Mouse (Mus musculus): ENCODE data around the gene Btn2a2. TPM values are rescaled to one million over a fixed set of nuclear protein-coding genes. Genes with fewer than 3 reads are reported as not detected.

Gene Btn2a2
- polyA plus RNA-seq, 1 experiment from 2014 or later = 0.28 TPM

DNA sequence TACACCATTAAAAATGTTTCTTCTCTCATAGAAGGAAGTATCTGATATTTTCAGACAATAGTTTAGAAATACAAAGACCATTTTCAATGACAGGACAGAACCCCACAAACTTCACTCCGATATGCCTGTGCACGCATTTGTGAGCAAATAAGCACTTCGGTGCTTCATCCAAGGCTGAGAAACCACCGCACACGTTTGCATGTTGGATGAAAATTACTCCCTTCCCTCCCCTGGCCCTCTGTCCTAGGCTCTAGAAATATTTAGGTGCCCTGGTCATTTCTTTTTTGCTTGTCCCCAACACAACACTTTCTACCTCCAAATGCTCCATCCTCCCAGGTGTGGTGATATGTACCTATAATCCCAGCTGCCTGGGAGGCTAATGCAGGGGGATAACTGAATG is 12.9 kb upstream of the Btn2a2 start:
- H3K4me2 ChIP-seq (ENCODE audit: low read depth, low read length) = peak overlapping the region; percentile 9; the same call in 1 of the 2 replicates
- ATAC-seq (ENCODE audit: insufficient read depth, low FRiP score) = no peak
- WGBS = 36% methylated on average over 5 of the region's 5 CpGs

DNA sequence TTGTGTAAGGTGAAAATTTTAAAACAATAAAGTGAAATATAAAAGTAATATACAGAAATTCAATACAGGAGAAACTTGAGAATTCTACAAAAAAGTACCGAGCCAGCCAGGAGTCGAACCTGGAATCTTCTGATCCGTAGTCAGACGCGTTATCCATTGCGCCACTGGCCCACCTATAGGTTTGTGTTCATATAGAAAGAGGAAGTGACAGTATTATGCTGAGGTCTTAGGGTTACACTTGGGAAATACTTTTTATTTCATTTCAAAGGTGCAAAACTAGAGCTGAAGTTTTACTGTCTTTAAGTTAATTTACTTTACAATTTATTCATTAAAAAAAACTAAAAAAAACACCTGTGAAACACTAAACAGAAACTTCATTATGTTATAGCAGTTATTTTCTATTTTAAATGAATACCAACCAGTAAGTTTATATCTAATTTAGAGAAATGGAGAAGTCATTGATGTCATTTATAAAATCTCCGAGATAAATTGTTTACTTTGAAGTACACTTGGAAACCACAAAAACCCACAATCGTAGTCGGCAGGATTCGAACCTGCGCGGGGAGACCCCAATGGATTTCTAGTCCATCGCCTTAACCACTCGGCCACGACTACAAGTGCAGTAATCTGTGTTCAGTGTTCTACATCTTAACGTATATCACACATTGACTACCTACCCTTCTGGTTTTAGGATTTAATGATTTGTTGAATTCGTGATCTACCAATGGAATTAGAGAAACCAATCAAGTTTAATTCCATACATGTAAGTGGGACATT is 12.0 kb upstream of the Btn2a2 start:
- Histone ChIP-seq H3K4me3 (replicated peaks; ENCODE audit: low read length) (peak overlapping the region; percentile 13; the same call in 1 of the 2 replicates), H3K27ac (ENCODE audit: low read length) (no peak overlapping the region), H3K36me3 (ENCODE audit: control insufficient read depth, insufficient read depth, low read length) (no peaks in the 10 kb centered on the region), H3K4me2 (ENCODE audit: low read depth, low read length) (peak overlapping the region; percentile 24; the same call in 1 of the 2 replicates), H3K4me1 (ENCODE audit: control insufficient read depth, insufficient read depth, low read length) (no peaks in the 10 kb centered on the region; the same call in 1 of the 2 replicates), H3K9me3 (replicated peaks; ENCODE audit: control insufficient read depth, low read length) (no peaks in the 10 kb centered on the region), H3K27me3 (ENCODE audit: control insufficient read depth, insufficient read depth, low read length) (no peaks in the 10 kb centered on the region), H3K9ac (ENCODE audit: low read length) (no peak overlapping the region)
- 6% methylated on average over 17 of the region's 17 CpGs for WGBS
- peak; percentile 73 for ATAC-seq (ENCODE audit: insufficient read depth, low FRiP score)

More for the DNA sequence above, 12.9 kb upstream of the Btn2a2 start:
- Histone ChIP-seq H3K9ac (ENCODE audit: low read length) (no peak overlapping the region), H3K27ac (ENCODE audit: low read length) (no peak overlapping the region), H3K4me1 (ENCODE audit: control insufficient read depth, insufficient read depth, low read length) (no peaks in the 10 kb centered on the region; the same call in 1 of the 2 replicates), H3K9me3 (replicated peaks; ENCODE audit: control insufficient read depth, low read length) (no peaks in the 10 kb centered on the region), H3K27me3 (ENCODE audit: control insufficient read depth, insufficient read depth, low read length) (no peaks in the 10 kb centered on the region), H3K4me3 (replicated peaks; ENCODE audit: low read length) (no peak overlapping the region), H3K36me3 (ENCODE audit: control insufficient read depth, insufficient read depth, low read length) (no peaks in the 10 kb centered on the region)

DNA sequence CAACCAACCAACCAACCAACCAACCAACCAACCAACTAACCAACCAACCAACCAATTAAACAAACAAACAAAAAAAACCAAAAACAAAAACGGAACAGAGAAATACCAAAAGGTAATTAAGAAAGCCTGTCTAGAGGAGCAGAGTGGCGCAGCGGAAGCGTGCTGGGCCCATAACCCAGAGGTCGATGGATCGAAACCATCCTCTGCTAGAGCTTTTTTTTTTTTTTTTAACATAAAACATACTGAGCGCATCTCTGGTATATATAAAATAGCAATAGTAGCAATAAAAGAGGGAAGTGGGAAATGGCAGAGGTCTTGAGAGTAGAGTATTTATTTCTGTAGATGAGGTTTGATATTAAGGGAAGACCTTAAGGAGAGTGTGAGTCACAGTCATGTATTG is 11.3 kb upstream of the Btn2a2 start:
- H3K9ac ChIP-seq (ENCODE audit: low read length) = no peak overlapping the region
- 0 out of 2 replicates have a peak, but pooled peaks have one; percentile 62 for ATAC-seq (ENCODE audit: insufficient read depth, low FRiP score)
- no peak overlapping the region for H3K27ac ChIP-seq (ENCODE audit: low read length)
- H3K36me3 ChIP-seq (ENCODE audit: control insufficient read depth, insufficient read depth, low read length) = no peaks in the 10 kb centered on the region
- 19% methylated on average over 7 of the region's 7 CpGs for WGBS
- no peaks in the 10 kb centered on the region for H3K9me3 ChIP-seq (replicated peaks; ENCODE audit: control insufficient read depth, low read length)
- no peak overlapping the region for H3K4me3 ChIP-seq (replicated peaks; ENCODE audit: low read length)
- H3K4me2 ChIP-seq (ENCODE audit: low read depth, low read length) = no peak overlapping the region
- H3K27me3 ChIP-seq (ENCODE audit: control insufficient read depth, insufficient read depth, low read length) = no peaks in the 10 kb centered on the region
- no peaks in the 10 kb centered on the region; the same call in 1 of the 2 replicates for H3K4me1 ChIP-seq (ENCODE audit: control insufficient read depth, insufficient read depth, low read length)

DNA sequence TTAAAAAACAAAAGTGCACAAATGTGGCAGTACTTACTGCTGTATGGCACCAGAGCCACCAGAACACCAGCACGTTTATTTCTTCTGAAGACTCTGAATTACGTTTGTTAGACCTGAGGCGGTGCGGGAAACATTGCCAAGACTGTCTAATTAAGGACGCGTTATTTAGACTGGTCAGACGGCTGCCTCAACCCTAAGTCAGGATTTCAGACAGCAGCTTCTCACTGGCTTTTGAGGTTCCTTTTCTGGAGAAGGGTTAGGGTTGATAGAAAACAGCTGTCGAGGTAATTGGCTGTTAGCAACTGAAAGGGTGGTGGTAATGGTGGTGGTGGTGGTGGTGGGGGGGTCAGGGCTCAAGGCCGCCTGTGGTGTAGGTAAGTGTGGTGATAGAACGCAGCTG is 10.0 kb upstream of the Btn2a2 start:
- no peak for ATAC-seq (ENCODE audit: insufficient read depth, low FRiP score)
- WGBS = 7% methylated on average over 10 of the region's 10 CpGs
- H3K9ac ChIP-seq (ENCODE audit: low read length) = no peak overlapping the region

DNA sequence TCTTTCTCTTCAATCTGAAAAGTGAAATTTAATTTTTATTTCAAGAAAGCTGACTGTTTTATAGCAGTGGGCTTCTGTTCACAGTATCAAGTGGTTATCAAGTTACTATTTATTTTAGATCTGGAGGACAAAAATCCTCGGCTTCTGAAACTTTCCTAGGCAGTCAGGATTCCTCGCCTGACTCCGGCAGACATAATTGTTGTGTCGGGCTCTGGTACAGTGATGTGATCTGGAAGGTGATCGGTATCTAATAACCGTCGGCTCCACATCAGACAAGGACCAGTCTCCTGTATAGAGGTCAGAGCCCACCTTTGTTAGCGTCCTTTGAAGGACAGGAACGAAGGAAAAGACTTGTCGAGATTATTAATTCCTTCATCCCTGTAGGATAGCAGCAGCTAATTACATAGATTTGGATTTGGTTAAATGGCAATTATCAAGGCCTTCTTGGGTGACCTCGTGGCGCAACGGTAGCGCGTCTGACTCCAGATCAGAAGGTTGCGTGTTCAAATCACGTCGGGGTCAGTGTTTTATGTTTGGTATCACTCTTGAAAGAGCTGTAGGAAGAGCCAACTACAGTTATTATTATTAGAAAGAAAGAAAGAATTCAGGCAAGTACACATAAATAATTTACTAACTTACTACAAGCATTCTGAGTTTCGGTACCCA is 9.1 kb upstream of the Btn2a2 start:
- peak overlapping the region; percentile 50 for H3K4me2 ChIP-seq (ENCODE audit: low read depth, low read length)
- no peak overlapping the region for H3K9ac ChIP-seq (ENCODE audit: low read length)
- H3K9me3 ChIP-seq (replicated peaks; ENCODE audit: control insufficient read depth, low read length) = no peaks in the 10 kb centered on the region
- H3K36me3 ChIP-seq (ENCODE audit: control insufficient read depth, insufficient read depth, low read length) = no peaks in the 10 kb centered on the region
- 0 out of 2 replicates have a peak, but pooled peaks have one; percentile 35 for ATAC-seq (ENCODE audit: insufficient read depth, low FRiP score)
- peak overlapping the region; percentile 23 for H3K4me3 ChIP-seq (replicated peaks; ENCODE audit: low read length)
- no peak overlapping the region for H3K27ac ChIP-seq (ENCODE audit: low read length)
- no peaks in the 10 kb centered on the region for H3K27me3 ChIP-seq (ENCODE audit: control insufficient read depth, insufficient read depth, low read length)
- WGBS = 13% methylated on average over 19 of the region's 19 CpGs
- no peaks in the 10 kb centered on the region; the same call in 1 of the 2 replicates for H3K4me1 ChIP-seq (ENCODE audit: control insufficient read depth, insufficient read depth, low read length)

More for the DNA sequence above, 10.0 kb upstream of the Btn2a2 start:
- H3K4me1 ChIP-seq (ENCODE audit: control insufficient read depth, insufficient read depth, low read length) = no peaks in the 10 kb centered on the region; the same call in 1 of the 2 replicates
- H3K27ac ChIP-seq (ENCODE audit: low read length) = no peak overlapping the region
- no peaks in the 10 kb centered on the region for H3K36me3 ChIP-seq (ENCODE audit: control insufficient read depth, insufficient read depth, low read length)
- H3K27me3 ChIP-seq (ENCODE audit: control insufficient read depth, insufficient read depth, low read length) = no peaks in the 10 kb centered on the region
- peak overlapping the region; percentile 23 for H3K4me3 ChIP-seq (replicated peaks; ENCODE audit: low read length)
- peak overlapping the region; percentile 50 for H3K4me2 ChIP-seq (ENCODE audit: low read depth, low read length)
- H3K9me3 ChIP-seq (replicated peaks; ENCODE audit: control insufficient read depth, low read length) = no peaks in the 10 kb centered on the region

DNA sequence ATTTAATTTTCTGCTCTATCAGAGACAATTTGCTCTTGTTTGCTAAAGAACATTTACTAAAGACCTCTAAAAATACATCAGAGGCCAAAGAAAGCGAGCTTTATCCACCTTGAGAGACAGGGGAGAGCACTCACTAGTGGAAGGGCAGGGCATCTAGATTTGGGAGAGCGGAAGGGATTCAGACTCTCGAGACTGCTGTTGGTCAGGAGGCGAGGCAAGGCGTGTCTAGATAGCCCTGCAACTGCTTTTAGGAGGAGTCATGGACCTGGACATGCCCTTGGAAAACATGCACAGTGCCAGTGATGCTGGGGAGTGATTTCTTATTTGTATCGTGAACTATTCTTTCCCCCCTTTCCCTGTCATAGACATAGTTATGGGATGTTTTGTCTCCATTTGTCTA is 6.9 kb upstream of the Btn2a2 start:
- Histone ChIP-seq H3K27me3 (ENCODE audit: control insufficient read depth, insufficient read depth, low read length) (no peaks in the 10 kb centered on the region), H3K4me2 (ENCODE audit: low read depth, low read length) (no peak overlapping the region), H3K4me3 (replicated peaks; ENCODE audit: low read length) (no peak overlapping the region), H3K9ac (ENCODE audit: low read length) (no peak overlapping the region), H3K36me3 (ENCODE audit: control insufficient read depth, insufficient read depth, low read length) (no peaks in the 10 kb centered on the region), H3K9me3 (replicated peaks; ENCODE audit: control insufficient read depth, low read length) (no peaks in the 10 kb centered on the region), H3K27ac (ENCODE audit: low read length) (no peak overlapping the region), H3K4me1 (ENCODE audit: control insufficient read depth, insufficient read depth, low read length) (no peaks in the 10 kb centered on the region; the same call in 1 of the 2 replicates)
- no peak for ATAC-seq (ENCODE audit: insufficient read depth, low FRiP score)
- WGBS = 71% methylated on average over 6 of the region's 6 CpGs

DNA sequence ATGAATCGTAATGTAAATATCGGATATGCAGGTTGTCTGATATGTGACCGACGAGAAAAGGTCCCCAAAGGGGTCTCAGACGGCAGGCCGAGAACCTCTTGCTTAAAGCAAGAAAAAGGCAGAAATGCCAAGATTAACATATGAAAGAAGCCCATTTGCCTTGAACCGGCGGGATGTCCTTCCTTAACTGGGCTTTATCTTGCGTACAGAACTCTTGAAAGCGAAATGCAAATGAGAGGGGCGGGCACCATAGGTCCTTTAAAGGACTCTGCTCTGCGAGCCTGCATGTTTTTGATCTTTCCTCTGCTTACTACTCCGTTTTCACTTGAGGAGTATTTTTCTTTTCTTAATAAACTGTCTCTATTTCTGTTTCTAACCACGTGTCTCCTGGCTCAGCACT is 3.3 kb upstream of the Btn2a2 start:
- WGBS = 12% methylated on average over 14 of the region's 14 CpGs
- peak overlapping the region; percentile 51 for H3K4me2 ChIP-seq (ENCODE audit: low read depth, low read length)
- H3K9me3 ChIP-seq (replicated peaks; ENCODE audit: control insufficient read depth, low read length) = no peaks in the 10 kb centered on the region
- H3K27me3 ChIP-seq (ENCODE audit: control insufficient read depth, insufficient read depth, low read length) = no peaks in the 10 kb centered on the region
- peaks cover 3% of the 10 kb centered on the region; the same call in 1 of the 2 replicates for H3K4me1 ChIP-seq (ENCODE audit: control insufficient read depth, insufficient read depth, low read length)
- ATAC-seq (ENCODE audit: insufficient read depth, low FRiP score) = no peak
- H3K9ac ChIP-seq (ENCODE audit: low read length) = peak overlapping the region; percentile 46
- H3K36me3 ChIP-seq (ENCODE audit: control insufficient read depth, insufficient read depth, low read length) = no peaks in the 10 kb centered on the region
- H3K27ac ChIP-seq (ENCODE audit: low read length) = no peak overlapping the region
- peak overlapping the region; percentile 33 for H3K4me3 ChIP-seq (replicated peaks; ENCODE audit: low read length)

DNA sequence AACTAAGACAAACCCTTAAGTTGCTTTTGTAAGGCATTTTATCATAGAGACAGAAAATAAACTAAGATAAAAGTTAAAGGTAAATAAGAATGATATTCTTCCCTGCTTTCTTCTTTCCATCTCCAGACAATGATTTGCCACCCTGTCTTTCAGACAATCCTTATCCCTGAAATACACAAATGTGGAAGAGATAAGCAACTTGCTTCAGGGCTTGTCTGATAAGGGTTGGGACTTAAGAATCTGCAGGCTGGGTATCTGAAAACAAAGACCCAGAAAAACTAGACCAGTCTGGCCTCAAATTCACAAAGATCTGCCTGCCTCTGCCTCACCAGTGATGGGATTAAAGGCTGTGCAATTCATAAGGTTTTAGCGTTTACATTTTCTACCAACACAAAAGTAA is 2.6 kb upstream of the Btn2a2 start:
- H3K9ac ChIP-seq (ENCODE audit: low read length) = no peak overlapping the region
- no peak overlapping the region for H3K4me3 ChIP-seq (replicated peaks; ENCODE audit: low read length)
- no peaks in the 10 kb centered on the region for H3K27me3 ChIP-seq (ENCODE audit: control insufficient read depth, insufficient read depth, low read length)
- WGBS = 24% methylated on average over 1 of the region's 1 CpGs
- peaks cover 3% of the 10 kb centered on the region; the same call in 1 of the 2 replicates for H3K4me1 ChIP-seq (ENCODE audit: control insufficient read depth, insufficient read depth, low read length)
- H3K4me2 ChIP-seq (ENCODE audit: low read depth, low read length) = no peak overlapping the region
- no peak overlapping the region for H3K27ac ChIP-seq (ENCODE audit: low read length)
- no peak for ATAC-seq (ENCODE audit: insufficient read depth, low FRiP score)
- H3K9me3 ChIP-seq (replicated peaks; ENCODE audit: control insufficient read depth, low read length) = no peaks in the 10 kb centered on the region
- H3K36me3 ChIP-seq (ENCODE audit: control insufficient read depth, insufficient read depth, low read length) = no peaks in the 10 kb centered on the region

DNA sequence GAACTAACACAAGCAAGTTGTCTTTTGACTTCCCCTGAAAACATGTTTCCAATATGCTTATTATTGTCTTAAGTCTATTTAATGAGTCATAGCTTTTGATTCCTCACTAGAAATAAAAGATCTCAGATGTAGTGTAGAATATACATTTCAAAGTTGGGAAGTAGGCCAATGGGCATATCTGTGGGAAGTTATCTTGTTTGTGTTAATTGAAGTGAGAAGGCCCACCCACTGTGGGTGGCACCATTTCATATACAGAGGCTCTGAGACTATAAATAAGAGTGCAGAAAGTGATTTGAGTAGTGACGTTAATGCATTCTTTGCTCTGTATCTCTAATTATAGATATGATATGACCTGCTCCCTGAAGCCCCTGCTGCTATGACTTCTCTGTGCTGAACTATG is 2.2 kb upstream of the Btn2a2 start:
- no peaks in the 10 kb centered on the region for H3K36me3 ChIP-seq (ENCODE audit: control insufficient read depth, insufficient read depth, low read length)
- ATAC-seq (ENCODE audit: insufficient read depth, low FRiP score) = no peak
- H3K9me3 ChIP-seq (replicated peaks; ENCODE audit: control insufficient read depth, low read length) = no peaks in the 10 kb centered on the region
- no peaks in the 10 kb centered on the region for H3K27me3 ChIP-seq (ENCODE audit: control insufficient read depth, insufficient read depth, low read length)
- no peak overlapping the region for H3K27ac ChIP-seq (ENCODE audit: low read length)
- H3K4me1 ChIP-seq (ENCODE audit: control insufficient read depth, insufficient read depth, low read length) = peaks cover 3% of the 10 kb centered on the region; the same call in 1 of the 2 replicates
- H3K4me2 ChIP-seq (ENCODE audit: low read depth, low read length) = no peak overlapping the region
- 59% methylated on average over 1 of the region's 1 CpGs for WGBS
- no peak overlapping the region for H3K9ac ChIP-seq (ENCODE audit: low read length)
- no peak overlapping the region for H3K4me3 ChIP-seq (replicated peaks; ENCODE audit: low read length)
